Mouse (Mus musculus) limb, embryonic 14.5 days (tissue): ENCODE measurements at regions not wholly inside any gene's neighbourhood (a gene's known extent, or its start where the extent isn't known, plus 50 kb on each side); places are given as distances from the start of the nearest gene placed in this dataset.

Source experiments
- ATAC-seq: fragments of 200-750 bp; cut with Nextera tagmentation; 2 replicates; pipeline ENCODE4 v1.8.0; 2017; ENCODE audit warnings: low read depth, moderate number of reproducible peaks, moderate TSS enrichment; ENCODE audit not compliant: low FRiP score
- DNase-seq: peaks from one replicate; pipeline ENCODE4 v3.0.0-alpha.2; 2015; ENCODE audit warnings: low spot score
- H3K27ac ChIP-seq: fragments of 300-500 bp; sonication (generic); replicated peaks from 2 replicates; pipeline ENCODE4 v1.5.1; 2014; ENCODE audit warnings: low read depth, mild to moderate bottlenecking, low read length, moderate library complexity, mixed read lengths
- H3K27me3 ChIP-seq: fragments of 300-500 bp; sonication (generic); 2 replicates; pipeline ENCODE4 v1.6.1; 2014; ENCODE audit warnings: low read length, mixed read lengths; ENCODE audit not compliant: control insufficient read depth, insufficient read depth
- H3K36me3 ChIP-seq: fragments of 300-500 bp; sonication (generic); 2 replicates; pipeline ENCODE4 v1.6.1; 2014; ENCODE audit warnings: mild to moderate bottlenecking, low read length, moderate library complexity, mixed read lengths; ENCODE audit not compliant: control insufficient read depth, insufficient read depth
- H3K4me1 ChIP-seq: fragments of 300-500 bp; sonication (generic); 2 replicates; pipeline ENCODE4 v1.6.1; 2014; ENCODE audit warnings: antibody characterized with exemption, low read length, mixed read lengths; ENCODE audit not compliant: control insufficient read depth, insufficient read depth
- H3K4me2 ChIP-seq: fragments of 300-500 bp; sonication (generic); replicated peaks from 2 replicates; pipeline ENCODE4 v1.6.1; 2014; ENCODE audit warnings: low read depth, mild to moderate bottlenecking, low read length, moderate library complexity; ENCODE audit not compliant: severe bottlenecking
- H3K4me3 ChIP-seq: fragments of 300-500 bp; sonication (generic); replicated peaks from 2 replicates; pipeline ENCODE4 v1.5.1; 2014; ENCODE audit warnings: low read length
- H3K9ac ChIP-seq: fragments of 300-500 bp; sonication (generic); 2 replicates; pipeline ENCODE4 v1.6.1; 2014; ENCODE audit warnings: mild to moderate bottlenecking, low read depth, low read length, moderate library complexity; ENCODE audit not compliant: severe bottlenecking
- H3K9me3 ChIP-seq: fragments of 300-500 bp; sonication (generic); 2 replicates; pipeline ENCODE4 v1.6.1; 2016; ENCODE audit warnings: low read length; ENCODE audit not compliant: control insufficient read depth
- POLR2A ChIP-seq: fragments of 200-500 bp; IDR thresholded peaks from 2 replicates; pipeline ENCODE4 v1.8.0; 2012; ENCODE audit warnings: inconsistent platforms, mild to moderate bottlenecking, moderate library complexity, borderline replicate concordance; ENCODE audit not compliant: insufficient read depth, insufficient read length; ENCODE audit errors: extremely low read depth
- WGBS: fragments of 180-500 bp; shearing (Covaris S2); extraction: QIAGEN DNeasy Blood & Tissue Kit; methylation state at CpG from one replicate; pipeline ENCODE4 v1.1.7; 2014; 5-methylcytosine and 5-hydroxymethylcytosine counted together

DNA sequence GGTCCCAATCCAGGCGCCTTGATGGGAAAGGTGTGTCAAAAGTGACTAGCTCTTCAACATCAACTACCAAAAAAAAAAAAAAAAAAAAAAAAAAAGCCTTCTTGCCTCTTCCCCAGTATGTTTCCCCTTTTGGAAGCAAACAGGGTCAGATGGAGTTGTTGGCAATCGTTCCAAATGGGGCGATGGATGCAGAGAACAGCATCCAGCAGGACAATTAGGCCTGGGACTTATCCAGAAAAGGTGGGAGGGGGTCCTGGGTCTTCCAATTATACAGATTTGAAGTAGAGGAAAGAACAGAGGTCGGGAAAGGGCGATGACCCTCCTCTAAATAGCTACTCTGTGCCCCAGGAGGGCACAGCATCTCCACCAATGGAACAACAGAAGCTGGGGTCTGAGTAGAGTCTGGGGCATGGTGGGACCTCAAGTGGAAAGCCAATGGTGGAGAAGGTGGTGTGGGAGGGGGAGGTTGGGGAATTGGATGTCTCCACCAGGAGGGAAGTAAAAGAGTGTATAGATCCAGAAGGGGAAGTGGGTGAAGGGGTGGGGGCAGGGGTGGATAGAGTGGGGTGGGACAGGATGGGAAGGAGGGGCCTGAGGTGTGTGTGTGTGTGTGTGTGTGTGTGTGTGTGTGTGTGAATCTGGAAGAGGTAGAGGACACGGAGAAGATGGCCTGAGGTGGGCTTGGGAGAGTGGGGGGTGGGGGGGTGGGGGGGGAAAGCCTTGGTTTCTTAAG lies 102.7 kb downstream of the Nucb2 start:
- no peak overlapping the region for H3K9ac ChIP-seq
- H3K4me3 ChIP-seq: no peak overlapping the region
- TF ChIP-seq POLR2A: no peak
- peaks cover 3% of the 10 kb centered on the region for H3K4me1 ChIP-seq
- H3K27ac ChIP-seq: no peak overlapping the region
- DNase-seq (no peak), ATAC-seq (no peak)
- no peaks in the 10 kb centered on the region for H3K9me3 ChIP-seq
- H3K27me3 ChIP-seq: no peaks in the 10 kb centered on the region
- 68% methylated on average over 6 of the region's 6 CpGs for WGBS
- no peak overlapping the region for H3K4me2 ChIP-seq
- no peaks in the 10 kb centered on the region for H3K36me3 ChIP-seq

GRCm38 (mm10) chr7:116607628-116608225 lies 103.6 kb downstream of the Nucb2 start:
- TF ChIP-seq POLR2A: no peak
- H3K9me3 ChIP-seq: no peaks in the 10 kb centered on the region
- peak overlapping the region; percentile 26 for H3K4me3 ChIP-seq
- H3K4me2 ChIP-seq: peak overlapping the region; percentile 51
- no peaks in the 10 kb centered on the region for H3K36me3 ChIP-seq
- H3K4me1 ChIP-seq: peaks cover 3% of the 10 kb centered on the region
- no peak overlapping the region for H3K27ac ChIP-seq
- peak; percentile 27; the same call in 1 of the 2 replicates for ATAC-seq
- no peaks in the 10 kb centered on the region for H3K27me3 ChIP-seq
- WGBS: 5% methylated on average over 15 of the region's 15 CpGs
- 0 out of 2 replicates have a peak overlapping the region, but pooled peaks have one; percentile 21 for H3K9ac ChIP-seq
- DNase-seq: no peak

GRCm38 (mm10) chr7:116608350-116609085 lies 104.3 kb downstream of the Nucb2 start:
- WGBS: 26% methylated on average over 15 of the region's 15 CpGs
- H3K4me3 ChIP-seq: peak overlapping the region; percentile 26

GRCm38 (mm10) chr7:116609406-116609805 lies 105.2 kb downstream of the Nucb2 start:
- H3K36me3 ChIP-seq: no peaks in the 10 kb centered on the region
- H3K9me3 ChIP-seq: no peaks in the 10 kb centered on the region
- no peak for TF ChIP-seq POLR2A
- WGBS: 85% methylated on average over 6 of the region's 6 CpGs
- H3K9ac ChIP-seq: no peak overlapping the region
- no peak overlapping the region for H3K4me3 ChIP-seq
- DNase-seq: no peak
- no peak overlapping the region for H3K4me2 ChIP-seq
- no peak overlapping the region for H3K27ac ChIP-seq
- no peaks in the 10 kb centered on the region for H3K27me3 ChIP-seq
- H3K4me1 ChIP-seq: peaks cover 3% of the 10 kb centered on the region
- ATAC-seq: no peak

More at GRCm38 (mm10) chr7:116608350-116609085, 104.3 kb downstream of the Nucb2 start:
- no peak for TF ChIP-seq POLR2A
- Histone ChIP-seq H3K9me3 (no peaks in the 10 kb centered on the region), H3K9ac (0 out of 2 replicates have a peak overlapping the region, but pooled peaks have one; percentile 21), H3K4me1 (peaks cover 3% of the 10 kb centered on the region), H3K4me2 (peak overlapping the region; percentile 51), H3K36me3 (no peaks in the 10 kb centered on the region), H3K27ac (no peak overlapping the region), H3K27me3 (no peaks in the 10 kb centered on the region)
- DNase-seq: peak; percentile 92
- ATAC-seq: peak; percentile 78

DNA sequence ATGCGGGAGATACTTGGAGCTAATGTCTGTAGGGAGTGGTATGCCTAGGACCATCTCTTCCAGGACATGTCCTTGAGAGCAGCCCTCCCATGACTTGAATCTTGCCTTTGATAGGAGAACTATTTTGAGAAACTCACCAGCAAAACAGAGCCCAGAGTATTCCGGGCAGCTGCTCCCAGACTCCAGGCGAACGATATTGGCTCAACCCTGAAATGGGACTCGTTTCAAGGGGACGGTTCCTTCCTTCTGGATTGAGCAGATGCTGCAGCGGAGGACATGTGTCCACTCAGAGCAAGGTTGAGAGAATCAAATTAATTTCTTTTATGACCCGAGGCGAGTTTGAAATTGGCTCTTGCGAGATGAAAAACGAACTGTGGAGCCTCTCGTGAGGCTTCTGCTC lies 105.7 kb downstream of the Nucb2 start:
- Histone ChIP-seq H3K9me3 (no peaks in the 10 kb centered on the region), H3K27ac (no peak overlapping the region), H3K4me3 (no peak overlapping the region), H3K36me3 (no peaks in the 10 kb centered on the region), H3K4me1 (peaks cover 3% of the 10 kb centered on the region), H3K4me2 (no peak overlapping the region), H3K9ac (no peak overlapping the region), H3K27me3 (no peaks in the 10 kb centered on the region)
- DNase-seq (no peak), ATAC-seq (no peak)
- no peak for TF ChIP-seq POLR2A
- 70% methylated on average over 12 of the region's 12 CpGs for WGBS
